Mouse (Mus musculus): ENCODE results near the gene Saa1.

Gene Saa1

DNA sequence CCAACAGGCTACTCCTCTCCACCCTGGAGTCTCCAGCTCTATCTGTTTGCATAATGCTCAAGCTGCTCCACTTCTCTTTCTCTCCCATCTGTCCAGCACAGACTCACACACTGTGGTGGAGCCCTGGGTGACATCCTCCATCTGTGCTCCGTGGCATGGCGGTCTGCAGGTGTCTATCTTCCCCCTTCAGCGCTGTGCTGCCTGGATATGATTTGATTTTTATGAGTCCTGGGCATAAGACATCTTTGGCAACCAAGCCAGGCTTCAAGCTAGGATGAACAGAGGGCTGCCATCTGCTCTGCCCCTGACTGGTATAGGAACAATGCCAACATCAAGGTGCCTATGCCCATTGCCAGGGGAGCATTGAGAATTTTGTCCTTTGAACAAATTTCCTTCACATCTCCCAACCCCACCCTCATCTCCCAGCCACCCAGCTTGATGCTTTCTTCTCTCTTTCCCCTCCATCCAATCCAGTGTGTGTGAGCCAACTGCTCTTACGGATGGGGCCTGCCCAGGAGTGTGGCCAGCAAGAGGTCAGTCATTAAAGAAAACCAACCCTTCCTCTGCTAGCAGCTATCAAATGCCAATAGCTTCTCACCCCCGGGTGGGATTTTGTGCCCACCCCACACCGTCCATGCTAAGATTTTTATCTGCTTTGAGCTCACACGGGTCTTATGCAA lies 24.0 kb downstream of the Saa1 start:
- DNase-seq: no peak

DNA sequence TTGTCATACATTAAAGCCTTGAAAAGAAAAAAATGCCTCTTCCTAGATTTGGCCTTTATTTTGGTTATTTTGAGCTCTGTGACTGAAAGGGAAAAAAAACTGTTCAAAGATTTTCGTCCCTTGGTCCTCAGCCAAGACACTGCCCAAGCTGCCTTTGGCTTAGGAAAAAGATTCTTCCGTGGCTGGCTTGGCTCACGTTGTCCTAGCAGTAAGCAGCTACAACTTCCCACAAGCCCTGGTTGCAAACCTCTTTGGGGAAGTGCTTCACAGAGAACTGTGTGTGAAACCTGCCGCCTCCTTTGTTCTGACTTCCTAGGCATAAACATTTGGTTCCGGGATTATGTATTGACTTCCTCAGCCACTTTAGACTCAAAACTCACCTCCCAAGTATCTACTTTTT lies 25.9 kb downstream of the Saa1 start:
- DNase-seq: peak; percentile 65

DNA sequence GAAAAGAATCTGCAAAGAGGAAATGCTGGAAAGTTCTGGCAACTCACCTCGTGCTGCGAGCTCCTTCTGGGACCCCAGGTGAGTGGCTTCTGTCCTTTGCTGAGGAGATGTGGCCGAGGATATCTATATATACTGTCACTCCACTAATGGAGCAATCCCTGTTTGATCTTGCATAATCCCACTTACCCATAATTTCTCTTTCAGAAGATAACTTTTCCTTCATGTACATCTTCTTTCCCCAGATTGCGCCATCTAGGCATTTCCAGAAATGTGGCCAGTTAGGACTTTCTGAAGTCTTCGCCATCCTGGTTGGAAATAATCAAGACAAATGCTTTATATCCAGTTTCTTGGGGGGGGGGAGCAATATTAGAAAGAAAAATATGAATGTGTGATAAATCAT lies 27.2 kb downstream of the Saa1 start, which contains the start of gene Saa3:
TSS of gene Saa3 (minus strand) at position 101 of the 400 bp plus-strand sequence.
- DNase-seq: no peak

DNA sequence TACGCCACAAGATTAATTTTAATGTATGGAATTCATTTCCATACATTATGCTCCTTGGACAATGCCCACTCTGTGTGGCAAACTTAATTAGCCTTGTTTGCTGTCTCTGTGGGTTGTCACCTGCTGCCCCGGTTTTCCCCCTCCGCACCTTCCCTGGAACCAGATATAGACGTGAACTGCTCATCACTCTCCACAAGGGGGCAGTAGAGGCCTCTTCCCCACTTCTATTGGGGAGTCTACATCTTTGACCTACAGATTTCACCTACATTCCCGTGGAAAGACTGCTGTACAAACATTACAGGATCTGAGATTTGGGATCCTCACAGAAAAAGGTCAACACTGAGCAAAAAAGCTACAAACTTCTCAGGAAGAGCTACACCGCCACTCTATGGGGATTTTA lies 28.3 kb downstream of the Saa1 start:
- DNase-seq: peak; percentile 82

DNA sequence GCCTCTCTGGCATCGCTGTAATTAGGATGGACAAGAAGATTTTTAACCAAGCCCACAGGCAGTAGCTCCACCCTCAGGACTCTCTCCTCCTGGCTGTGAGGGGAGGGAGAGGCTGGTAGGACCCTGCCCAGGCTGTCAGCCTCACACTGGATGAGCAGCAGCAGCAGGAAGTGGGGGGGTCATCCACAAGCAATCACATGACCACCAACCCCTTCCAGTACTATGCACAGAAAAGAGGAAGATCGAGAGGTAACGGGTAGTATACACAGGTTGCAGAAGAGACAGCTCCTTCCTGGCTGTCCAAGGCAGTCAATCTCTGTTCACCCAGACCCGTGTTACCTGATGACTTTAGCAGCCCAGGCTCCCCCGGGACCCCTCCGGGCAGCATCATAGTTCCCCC lies 30.5 kb downstream of the Saa1 start:
- DNase-seq: no peak

DNA sequence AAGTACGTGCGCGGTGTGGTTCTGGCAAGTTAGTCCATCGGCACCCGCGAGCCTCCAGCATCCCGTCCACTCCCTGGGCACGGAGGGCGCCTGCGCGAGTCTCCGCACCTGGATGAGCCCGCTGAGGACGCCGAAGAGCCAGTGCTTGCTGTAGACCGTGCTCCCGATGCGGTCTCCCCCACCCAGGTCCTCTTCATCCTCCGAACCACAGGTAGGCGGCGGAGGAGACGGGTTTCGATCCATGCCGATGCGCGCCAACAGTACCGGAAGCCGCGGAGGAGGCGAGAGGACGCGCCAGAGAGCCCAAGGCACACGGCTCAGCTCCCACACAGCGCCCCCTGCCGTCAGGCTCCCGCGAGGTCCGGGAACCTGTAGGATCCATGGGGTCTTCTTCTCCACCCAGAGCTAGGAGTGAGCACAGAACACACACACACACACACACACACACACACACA lies 32.4 kb downstream of the Saa1 start, which contains the start of gene Saal1:
TSS of gene Saal1 (minus strand) at position 291 of the 455 bp plus-strand sequence.
- DNase-seq: peak; percentile 88

DNA sequence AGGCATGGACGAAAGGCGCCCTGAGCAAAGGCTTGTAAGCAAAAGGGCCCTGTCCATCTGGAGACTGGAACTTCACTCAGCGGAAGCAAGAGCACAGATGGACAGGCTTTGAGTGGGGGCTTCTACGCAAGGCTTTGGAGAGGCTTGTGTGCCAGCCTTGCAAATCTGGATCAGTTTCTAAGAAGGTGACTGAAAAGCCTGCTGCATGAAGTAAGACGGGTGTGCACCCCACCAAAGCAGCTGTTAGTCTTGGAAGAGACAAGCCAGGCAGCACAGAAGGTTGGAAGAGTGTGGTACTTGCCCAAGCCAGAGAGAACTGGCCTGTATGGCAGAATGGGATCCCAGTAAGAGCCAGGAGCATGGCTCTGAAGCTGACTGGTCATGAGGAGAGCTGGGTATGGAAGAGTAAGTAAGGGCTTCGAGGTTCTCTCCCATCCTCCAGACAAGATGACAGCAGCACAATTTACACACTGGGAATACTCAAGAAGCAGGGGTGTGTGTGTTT lies 42.2 kb downstream of the Saa1 start:
- no peak for DNase-seq

DNA sequence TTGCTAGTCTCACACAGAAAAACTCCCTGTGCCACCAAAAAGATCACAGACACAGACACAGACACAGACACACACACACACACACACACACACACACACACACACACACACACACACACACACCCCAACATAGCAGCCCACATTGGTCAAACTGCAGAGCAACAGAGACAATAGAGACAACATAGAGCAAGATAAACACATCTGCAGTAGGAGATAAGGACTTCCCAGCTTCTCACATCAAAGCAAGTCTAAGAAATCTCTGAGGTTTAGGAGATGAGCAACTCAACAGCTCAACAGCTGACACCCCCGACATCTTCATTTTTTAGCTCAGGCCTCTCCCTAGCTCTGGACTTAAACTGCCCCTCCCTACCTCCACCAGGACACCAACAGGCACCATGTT lies 46.0 kb downstream of the Saa1 start:
- no peak for DNase-seq
